Mouse (Mus musculus) small intestine, adult 2 months (tissue): ENCODE measurements around the gene Stk19. TPM values are rescaled to one million over a fixed set of nuclear protein-coding genes. Genes with fewer than 3 reads are reported as not detected.

Source experiments
- H3K27ac ChIP-seq: fragments of 200-500 bp; 2 replicates; pipeline ENCODE4 v1.5.1; 2012; ENCODE audit warnings: low read depth, low read length, control low read depth, inconsistent platforms; ENCODE audit not compliant: insufficient read depth
- H3K27me3 ChIP-seq: fragments of 200-500 bp; 2 replicates; pipeline ENCODE4 v1.6.1; 2012; ENCODE audit warnings: mild to moderate bottlenecking, moderate library complexity, low read length, inconsistent platforms; ENCODE audit not compliant: control insufficient read depth, insufficient read depth
- H3K36me3 ChIP-seq: fragments of 200-500 bp; 2 replicates; pipeline ENCODE4 v1.6.1; 2012; ENCODE audit warnings: mild to moderate bottlenecking, low read length, control low read depth, inconsistent platforms; ENCODE audit not compliant: control insufficient read depth, insufficient read depth
- H3K4me1 ChIP-seq: fragments of 200-500 bp; 2 replicates; pipeline ENCODE4 v1.6.1; 2012; ENCODE audit warnings: low read length, inconsistent platforms, mixed read lengths; ENCODE audit not compliant: control insufficient read depth, insufficient read depth, insufficient read length
- H3K4me3 ChIP-seq: fragments of 200-500 bp; 2 replicates; pipeline ENCODE4 v1.5.1; 2012; ENCODE audit warnings: low read depth, mild to moderate bottlenecking, control low read depth, inconsistent platforms, low read length, moderate library complexity
- CTCF ChIP-seq: fragments of 200-500 bp; IDR thresholded peaks from 2 replicates; pipeline ENCODE4 v1.5.1; 2012; ENCODE audit warnings: low read depth, mild to moderate bottlenecking, control low read depth, inconsistent platforms, low read length, moderate library complexity, mixed read lengths; ENCODE audit not compliant: insufficient replicate concordance, insufficient read length; ENCODE audit errors: extremely low read depth
- POLR2A ChIP-seq: fragments of 200-500 bp; IDR thresholded peaks from 2 replicates; pipeline ENCODE4 v1.6.1; 2012; ENCODE audit warnings: low read depth, mild to moderate bottlenecking, control low read depth, inconsistent platforms, low read length, moderate library complexity
- WGBS: fragments of 180-500 bp; shearing (Covaris S2); methylation state at CpG from one replicate; pipeline ENCODE4 v1.1.7; 2018; 5-methylcytosine and 5-hydroxymethylcytosine counted together
- polyA plus RNA-seq: library from polyadenylated mRNA; depleted of rRNA; stranded (reverse); fragments of >200 nt; gene quantifications from 2 replicates; pipeline ENCODE4 v1.2.3, GENCODE M21; 2012

Stk19 gene
- polyA plus RNA-seq, 1 experiment, result 56.3 TPM

- 2% methylated on average over 25 of the region's 25 CpGs for WGBS
- peak overlapping the region; percentile 60 for H3K27ac ChIP-seq
These were observed 13.9 kb upstream of the Stk19 start for GRCm38 (mm10) chr17:34850517-34851125.

GRCm38 (mm10) chr17:34849722-34850516 is 13.2 kb upstream of the Stk19 start, which contains the start of the genes Skiv2l and Nelfe:
Gene Skiv2l, minus strand, starts transcription at chr17:34850210.
Gene Nelfe, plus strand, starts transcription at chr17:34850391.
- Histone ChIP-seq H3K4me1 (peaks cover 7% of the 10 kb centered on the region; the same call in 1 of the 2 replicates), H3K36me3 (peaks cover 42% of the 10 kb centered on the region), H3K27me3 (no peaks in the 10 kb centered on the region), H3K27ac (peak within 1 kb of the TSS; percentile 60), H3K4me3 (peak within 1 kb of the TSS; percentile 74)
- WGBS, result under 1% methylated on average over 65 of the region's 65 CpGs
- peak; percentile 61 for TF ChIP-seq POLR2A
- TF ChIP-seq CTCF, result no peak

More at GRCm38 (mm10) chr17:34850517-34851125, 13.9 kb upstream of the Stk19 start:
- H3K4me1 ChIP-seq, result peaks cover 7% of the 10 kb centered on the region; the same call in 1 of the 2 replicates
- H3K4me3 ChIP-seq, result peak overlapping the region; percentile 74
- H3K27me3 ChIP-seq, result no peaks in the 10 kb centered on the region
- TF ChIP-seq CTCF, result no peak
- peaks cover 43% of the 10 kb centered on the region for H3K36me3 ChIP-seq

GRCm38 (mm10) chr17:34847615-34848014 is 10.9 kb upstream of the Stk19 start:
- Histone ChIP-seq H3K27me3 (no peaks in the 10 kb centered on the region), H3K36me3 (peaks cover 50% of the 10 kb centered on the region), H3K4me3 (no peak overlapping the region), H3K4me1 (peaks cover 7% of the 10 kb centered on the region; the same call in 1 of the 2 replicates), H3K27ac (no peak overlapping the region)
- TF ChIP-seq CTCF (no peak), POLR2A (no peak)
- WGBS, result 92% methylated on average over 7 of the region's 7 CpGs

- Histone ChIP-seq H3K36me3 (peaks cover 50% of the 10 kb centered on the region), H3K27me3 (no peaks in the 10 kb centered on the region), H3K4me3 (no peak overlapping the region), H3K4me1 (peaks cover 7% of the 10 kb centered on the region; the same call in 1 of the 2 replicates), H3K27ac (no peak overlapping the region)
- TF ChIP-seq POLR2A (no peak), CTCF (no peak)
- 88% methylated on average over 6 of the region's 6 CpGs for WGBS
These were observed 10.4 kb upstream of the Stk19 start for GRCm38 (mm10) chr17:34847192-34847591.

- TF ChIP-seq CTCF, result no peak
- TF ChIP-seq POLR2A, result no peak
- H3K4me1 ChIP-seq, result peaks cover 3% of the 10 kb centered on the region
- H3K27me3 ChIP-seq, result no peaks in the 10 kb centered on the region
- H3K36me3 ChIP-seq, result peaks cover 67% of the 10 kb centered on the region
- H3K27ac ChIP-seq, result no peak overlapping the region
- H3K4me3 ChIP-seq, result no peak overlapping the region
- 94% methylated on average over 13 of the region's 13 CpGs for WGBS
These were observed 8.1 kb upstream of the Stk19 start for GRCm38 (mm10) chr17:34844884-34845283.

- Histone ChIP-seq H3K4me3 (no peak overlapping the region), H3K4me1 (peaks cover 11% of the 10 kb centered on the region), H3K36me3 (peaks cover 58% of the 10 kb centered on the region), H3K27ac (no peak overlapping the region), H3K27me3 (no peaks in the 10 kb centered on the region)
- WGBS, result 76% methylated on average over 6 of the region's 6 CpGs
- TF ChIP-seq POLR2A, result no peak
- TF ChIP-seq CTCF, result no peak
These were observed 4.1 kb upstream of the Stk19 start for GRCm38 (mm10) chr17:34840736-34841307.

- 87% methylated on average over 7 of the region's 7 CpGs for WGBS
- Histone ChIP-seq H3K27me3 (no peaks in the 10 kb centered on the region), H3K4me1 (peaks cover 11% of the 10 kb centered on the region), H3K4me3 (no peak overlapping the region), H3K27ac (no peak overlapping the region), H3K36me3 (peaks cover 45% of the 10 kb centered on the region)
- TF ChIP-seq POLR2A, result no peak
- TF ChIP-seq CTCF, result no peak
These were observed 2.0 kb upstream of the Stk19 start for GRCm38 (mm10) chr17:34838785-34839184.
